Mouse (Mus musculus) thymus, postnatal 4 days (tissue): ENCODE measurements at regions not wholly inside any gene's neighbourhood (a gene's known extent, or its start where the extent isn't known, plus 50 kb on each side); places are given as distances from the start of the nearest gene placed in this dataset.

Experiments
- DNase-seq: peaks from one replicate; pipeline ENCODE4 v3.0.0; 2021

GRCm38 (mm10) chr4:32183791-32184190 lies 54.8 kb upstream of the Bach2 start:
- DNase-seq: no peak

- DNase-seq: no peak
Observed at GRCm38 (mm10) chr4:32185986-32186385, 52.6 kb upstream of the Bach2 start.

GRCm38 (mm10) chr4:32187154-32187553 lies 51.5 kb upstream of the Bach2 start:
- DNase-seq: no peak

- DNase-seq: no peak
Observed at GRCm38 (mm10) chr4:32188076-32188475, 50.5 kb upstream of the Bach2 start.

GRCm38 (mm10) chr4:32188752-32189415 lies 49.7 kb upstream of the Bach2 start:
- no peak for DNase-seq
